Mouse (Mus musculus) stomach, postnatal 0 days (tissue): ENCODE data around the gene Hoxd12. TPM values are rescaled to one million over a fixed set of nuclear protein-coding genes. Genes with fewer than 3 reads are reported as not detected.

Experiments used
- ATAC-seq: fragments of 200-750 bp; cut with Nextera tagmentation; 2 replicates; pipeline ENCODE4 v1.8.0; 2017; ENCODE audit not compliant: low FRiP score, low TSS enrichment
- DNase-seq: peaks from one replicate; pipeline ENCODE4 v3.0.0-alpha.2; 2016; ENCODE audit warnings: low spot score
- H3K27ac ChIP-seq: fragments of 300-500 bp; sonication (generic); replicated peaks from 2 replicates; pipeline ENCODE4 v1.5.1; 2014; ENCODE audit warnings: mild to moderate bottlenecking, control low read depth
- H3K27me3 ChIP-seq: fragments of 300-500 bp; sonication (generic); 2 replicates; pipeline ENCODE4 v1.6.1; 2014; ENCODE audit warnings: low read length; ENCODE audit not compliant: control insufficient read depth, insufficient read depth
- H3K36me3 ChIP-seq: fragments of 300-500 bp; sonication (generic); 2 replicates; pipeline ENCODE4 v1.6.1; 2014; ENCODE audit warnings: low read length, mixed read lengths; ENCODE audit not compliant: control insufficient read depth, insufficient read depth
- H3K4me1 ChIP-seq: fragments of 300-500 bp; sonication (generic); replicated peaks from 2 replicates; pipeline ENCODE4 v1.6.1; 2014; ENCODE audit warnings: antibody characterized with exemption; ENCODE audit not compliant: control insufficient read depth, insufficient read depth
- H3K4me2 ChIP-seq: fragments of 300-500 bp; sonication (generic); replicated peaks from 2 replicates; pipeline ENCODE4 v1.6.1; 2014; ENCODE audit warnings: low read depth, mild to moderate bottlenecking, control low read depth, moderate library complexity
- H3K4me3 ChIP-seq: fragments of 300-500 bp; sonication (generic); 2 replicates; pipeline ENCODE4 v1.5.1; 2014; ENCODE audit warnings: low read depth, low read length, control low read depth
- H3K9ac ChIP-seq: fragments of 300-500 bp; sonication (generic); 2 replicates; pipeline ENCODE4 v1.6.1; 2014; ENCODE audit warnings: mild to moderate bottlenecking, low read length, control low read depth, mixed read lengths
- H3K9me3 ChIP-seq: fragments of 300-500 bp; sonication (generic); 2 replicates; pipeline ENCODE4 v1.6.1; 2016; ENCODE audit warnings: low read length; ENCODE audit not compliant: control insufficient read depth
- CTCF ChIP-seq: IDR thresholded peaks from 2 replicates; pipeline ENCODE4 v1.5.1; 2016; ENCODE audit warnings: antibody characterized with exemption, low read depth, mild to moderate bottlenecking, moderate library complexity
- EP300 ChIP-seq: optimal IDR thresholded peaks from 2 replicates; pipeline ENCODE3; 2016; ENCODE audit warnings: antibody characterized with exemption
- WGBS: fragments of 180-500 bp; shearing (Covaris S2); extraction: QIAGEN DNeasy Blood & Tissue Kit; methylation state at CpG from one replicate; pipeline ENCODE4 v1.1.7; 2014; 5-methylcytosine and 5-hydroxymethylcytosine counted together
- polyA plus RNA-seq: library from polyadenylated mRNA; unstranded; fragments of >200 nt; fragmentation: Nextera tagmentation; extraction: Ambion mirVana; gene quantifications from 2 replicates; pipeline ENCODE4 v1.2.1, GENCODE M21; 2015

The Hoxd12 gene
- polyA plus RNA-seq, 1 experiment from 2014 or later = not detected

- ATAC-seq (peak; percentile 33; the same call in 1 of the 2 replicates), DNase-seq (no peak)
- 2% methylated on average over 30 of the region's 51 CpGs for WGBS
These were observed 8.0 kb downstream of the Hoxd12 start for GRCm38 (mm10) chr2:74682796-74683195.

GRCm38 (mm10) chr2:74683471-74683951 lies 8.7 kb downstream of the Hoxd12 start:
- H3K27ac ChIP-seq = no peak overlapping the region
- peaks cover 57% of the 10 kb centered on the region for H3K27me3 ChIP-seq
- ATAC-seq (no peak; the same call in 1 of the 2 replicates), DNase-seq (peak; percentile 13)
- no peaks in the 10 kb centered on the region for H3K9me3 ChIP-seq
- 2% methylated on average over 18 of the region's 18 CpGs for WGBS
- TF ChIP-seq EP300 = no peak
- no peak for TF ChIP-seq CTCF
- H3K36me3 ChIP-seq = no peaks in the 10 kb centered on the region
- H3K4me1 ChIP-seq = no peaks in the 10 kb centered on the region
- no peak overlapping the region for H3K4me3 ChIP-seq
- H3K9ac ChIP-seq = no peak overlapping the region
- no peak overlapping the region for H3K4me2 ChIP-seq

More at GRCm38 (mm10) chr2:74682796-74683195, 8.0 kb downstream of the Hoxd12 start:
- Histone ChIP-seq H3K4me3 (peak overlapping the region; percentile 23), H3K4me2 (peak overlapping the region; percentile 35; the same call in 1 of the 2 replicates), H3K4me1 (no peaks in the 10 kb centered on the region), H3K36me3 (no peaks in the 10 kb centered on the region), H3K9me3 (no peaks in the 10 kb centered on the region), H3K27me3 (peaks cover 60% of the 10 kb centered on the region), H3K9ac (no peak overlapping the region), H3K27ac (no peak overlapping the region)
- no peak for TF ChIP-seq CTCF
- TF ChIP-seq EP300 = no peak

- no peak overlapping the region for H3K27ac ChIP-seq
- no peaks in the 10 kb centered on the region for H3K36me3 ChIP-seq
- H3K9me3 ChIP-seq = no peaks in the 10 kb centered on the region
- DNase-seq = peak; percentile 11
- no peak overlapping the region for H3K4me2 ChIP-seq
- no peak overlapping the region for H3K9ac ChIP-seq
- H3K27me3 ChIP-seq = peaks cover 54% of the 10 kb centered on the region
- no peak overlapping the region for H3K4me3 ChIP-seq
- TF ChIP-seq CTCF = no peak
- TF ChIP-seq EP300 = no peak
- WGBS = 4% methylated on average over 12 of the region's 12 CpGs
- no peaks in the 10 kb centered on the region for H3K4me1 ChIP-seq
- no peak for ATAC-seq
These were observed 9.3 kb downstream of the Hoxd12 start for GRCm38 (mm10) chr2:74684106-74684505.

GRCm38 (mm10) chr2:74685059-74685603 lies 10.3 kb downstream of the Hoxd12 start:
- Histone ChIP-seq H3K9me3 (no peaks in the 10 kb centered on the region), H3K27me3 (peaks cover 51% of the 10 kb centered on the region), H3K36me3 (no peaks in the 10 kb centered on the region), H3K4me2 (no peak overlapping the region), H3K9ac (no peak overlapping the region), H3K4me1 (no peaks in the 10 kb centered on the region), H3K4me3 (no peak overlapping the region), H3K27ac (no peak overlapping the region)
- no peak for ATAC-seq
- DNase-seq = peak; percentile 4
- TF ChIP-seq EP300 (no peak), CTCF (no peak)
- WGBS = 10% methylated on average over 4 of the region's 4 CpGs

GRCm38 (mm10) chr2:74686301-74686987 lies 11.6 kb downstream of the Hoxd12 start:
- no peaks in the 10 kb centered on the region for H3K4me1 ChIP-seq
- H3K9ac ChIP-seq = no peak overlapping the region
- TF ChIP-seq EP300 (no peak), CTCF (peak; percentile 78)
- H3K9me3 ChIP-seq = no peaks in the 10 kb centered on the region
- DNase-seq = peak; percentile 72
- no peak for ATAC-seq
- H3K4me3 ChIP-seq = no peak overlapping the region
- no peaks in the 10 kb centered on the region for H3K36me3 ChIP-seq
- no peak overlapping the region for H3K27ac ChIP-seq
- 7% methylated on average over 17 of the region's 17 CpGs for WGBS
- no peak overlapping the region for H3K4me2 ChIP-seq
- H3K27me3 ChIP-seq = peaks cover 51% of the 10 kb centered on the region
